Mouse (Mus musculus): Measurements from ENCODE around the gene Ass1. TPM values are rescaled to one million over a fixed set of nuclear protein-coding genes. Genes with fewer than 3 reads are reported as not detected.

Ass1 gene
- polyA plus RNA-seq, 1 experiment from 2014 or later, result 65.1 TPM

- Histone ChIP-seq H3K4me2 (no peak overlapping the region), H3K9ac (ENCODE audit: low read depth, low read length) (no peak overlapping the region), H3K27ac (ENCODE audit: low read depth, low read length) (no peak overlapping the region), H3K9me3 (ENCODE audit: control insufficient read depth, low read length) (no peaks in the 10 kb centered on the region), H3K4me3 (ENCODE audit: low read depth, low read length) (no peak overlapping the region), H3K36me3 (ENCODE audit: control insufficient read depth, insufficient read depth, low read length) (no peaks in the 10 kb centered on the region), H3K27me3 (replicated peaks; ENCODE audit: control insufficient read depth, insufficient read depth, low read length) (no peaks in the 10 kb centered on the region), H3K4me1 (replicated peaks; ENCODE audit: control insufficient read depth, insufficient read depth, low read length) (no peaks in the 10 kb centered on the region)
- 63% methylated on average over 21 of the region's 21 CpGs for WGBS
- DNase-seq (ENCODE audit: low spot score) (no peak), ATAC-seq (replicated peaks; ENCODE audit: low FRiP score) (no peak)
Observed at GRCm38 (mm10) chr2:31499327-31500291, 29.6 kb downstream of the Ass1 start.

DNA sequence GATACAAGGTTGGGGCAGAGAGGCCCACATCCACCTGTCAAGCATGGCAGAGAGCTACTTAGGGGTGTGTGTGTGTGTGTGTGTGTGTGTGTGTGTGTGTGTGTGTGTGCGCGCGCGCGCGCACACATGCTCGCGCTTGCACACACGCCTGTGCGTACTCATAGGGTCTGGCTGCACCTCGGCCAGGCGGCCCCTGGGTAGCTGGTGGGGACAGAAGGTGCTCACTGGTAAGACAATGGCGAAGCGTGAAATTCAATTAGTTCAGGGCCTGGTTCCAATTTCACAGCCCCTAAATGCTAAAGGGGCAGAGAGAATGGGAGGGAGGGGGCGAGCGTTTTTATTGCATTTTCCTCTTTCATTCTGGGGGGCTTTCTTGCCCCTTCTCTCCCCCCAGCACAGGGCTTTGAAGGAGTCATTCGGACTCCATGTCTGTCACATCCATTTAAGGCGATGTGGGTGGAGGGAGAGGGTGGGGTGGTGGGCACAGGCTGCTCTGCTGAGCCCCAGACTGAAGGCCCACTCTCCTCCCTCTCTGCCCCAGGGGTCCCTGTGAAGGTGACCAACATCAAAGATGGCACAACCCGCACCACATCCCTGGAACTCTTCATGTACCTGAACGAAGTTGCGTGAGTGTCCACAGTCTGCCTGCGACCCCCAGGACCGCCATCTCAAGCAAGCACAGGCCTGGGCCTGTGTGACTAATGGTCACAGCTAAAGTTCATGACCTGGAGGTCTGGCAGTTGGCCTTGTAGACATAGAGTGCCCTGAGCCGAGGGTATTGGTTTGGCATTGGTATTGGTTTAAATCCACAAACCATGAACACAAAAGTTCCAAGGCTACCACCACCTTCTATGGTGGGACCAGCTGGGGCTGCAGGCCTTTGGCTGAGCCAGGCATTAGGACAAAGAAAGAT, 30.5 kb downstream of the Ass1 start:
- no peak for DNase-seq (ENCODE audit: low spot score)
- no peak for ATAC-seq (replicated peaks; ENCODE audit: low FRiP score)
- 87% methylated on average over 24 of the region's 24 CpGs for WGBS
- Histone ChIP-seq H3K9me3 (ENCODE audit: control insufficient read depth, low read length) (no peaks in the 10 kb centered on the region), H3K4me3 (ENCODE audit: low read depth, low read length) (no peak overlapping the region), H3K36me3 (ENCODE audit: control insufficient read depth, insufficient read depth, low read length) (no peaks in the 10 kb centered on the region), H3K27me3 (replicated peaks; ENCODE audit: control insufficient read depth, insufficient read depth, low read length) (no peaks in the 10 kb centered on the region), H3K4me1 (replicated peaks; ENCODE audit: control insufficient read depth, insufficient read depth, low read length) (no peaks in the 10 kb centered on the region), H3K4me2 (no peak overlapping the region), H3K27ac (ENCODE audit: low read depth, low read length) (no peak overlapping the region), H3K9ac (ENCODE audit: low read depth, low read length) (no peak overlapping the region)

GRCm38 (mm10) chr2:31501448-31502130, 31.6 kb downstream of the Ass1 start:
- Histone ChIP-seq H3K27ac (ENCODE audit: low read depth, low read length) (no peak overlapping the region), H3K27me3 (replicated peaks; ENCODE audit: control insufficient read depth, insufficient read depth, low read length) (no peaks in the 10 kb centered on the region), H3K4me1 (replicated peaks; ENCODE audit: control insufficient read depth, insufficient read depth, low read length) (no peaks in the 10 kb centered on the region), H3K9me3 (ENCODE audit: control insufficient read depth, low read length) (no peaks in the 10 kb centered on the region), H3K9ac (ENCODE audit: low read depth, low read length) (no peak overlapping the region), H3K36me3 (ENCODE audit: control insufficient read depth, insufficient read depth, low read length) (no peaks in the 10 kb centered on the region), H3K4me2 (no peak overlapping the region), H3K4me3 (ENCODE audit: low read depth, low read length) (no peak overlapping the region)
- 66% methylated on average over 20 of the region's 20 CpGs for WGBS
- ATAC-seq (replicated peaks; ENCODE audit: low FRiP score), result no peak
- DNase-seq (ENCODE audit: low spot score), result no peak

GRCm38 (mm10) chr2:31502616-31503522, 32.9 kb downstream of the Ass1 start:
- no peak for ATAC-seq (replicated peaks; ENCODE audit: low FRiP score)
- Histone ChIP-seq H3K27me3 (replicated peaks; ENCODE audit: control insufficient read depth, insufficient read depth, low read length) (no peaks in the 10 kb centered on the region), H3K27ac (ENCODE audit: low read depth, low read length) (no peak overlapping the region), H3K4me3 (ENCODE audit: low read depth, low read length) (no peak overlapping the region), H3K4me1 (replicated peaks; ENCODE audit: control insufficient read depth, insufficient read depth, low read length) (no peaks in the 10 kb centered on the region), H3K9me3 (ENCODE audit: control insufficient read depth, low read length) (no peaks in the 10 kb centered on the region), H3K36me3 (ENCODE audit: control insufficient read depth, insufficient read depth, low read length) (no peaks in the 10 kb centered on the region), H3K9ac (ENCODE audit: low read depth, low read length) (no peak overlapping the region), H3K4me2 (no peak overlapping the region)
- WGBS, result 54% methylated on average over 15 of the region's 15 CpGs
- no peak for DNase-seq (ENCODE audit: low spot score)

- Histone ChIP-seq H3K4me2 (no peak overlapping the region), H3K27ac (ENCODE audit: low read depth, low read length) (no peak overlapping the region), H3K9ac (ENCODE audit: low read depth, low read length) (no peak overlapping the region), H3K4me3 (ENCODE audit: low read depth, low read length) (no peak overlapping the region), H3K4me1 (replicated peaks; ENCODE audit: control insufficient read depth, insufficient read depth, low read length) (no peaks in the 10 kb centered on the region), H3K9me3 (ENCODE audit: control insufficient read depth, low read length) (no peaks in the 10 kb centered on the region), H3K36me3 (ENCODE audit: control insufficient read depth, insufficient read depth, low read length) (no peaks in the 10 kb centered on the region), H3K27me3 (replicated peaks; ENCODE audit: control insufficient read depth, insufficient read depth, low read length) (no peaks in the 10 kb centered on the region)
- ATAC-seq (replicated peaks; ENCODE audit: low FRiP score) (no peak), DNase-seq (ENCODE audit: low spot score) (no peak)
- WGBS, result 78% methylated on average over 11 of the region's 11 CpGs
Observed at GRCm38 (mm10) chr2:31505472-31505871, 35.5 kb downstream of the Ass1 start.

DNA sequence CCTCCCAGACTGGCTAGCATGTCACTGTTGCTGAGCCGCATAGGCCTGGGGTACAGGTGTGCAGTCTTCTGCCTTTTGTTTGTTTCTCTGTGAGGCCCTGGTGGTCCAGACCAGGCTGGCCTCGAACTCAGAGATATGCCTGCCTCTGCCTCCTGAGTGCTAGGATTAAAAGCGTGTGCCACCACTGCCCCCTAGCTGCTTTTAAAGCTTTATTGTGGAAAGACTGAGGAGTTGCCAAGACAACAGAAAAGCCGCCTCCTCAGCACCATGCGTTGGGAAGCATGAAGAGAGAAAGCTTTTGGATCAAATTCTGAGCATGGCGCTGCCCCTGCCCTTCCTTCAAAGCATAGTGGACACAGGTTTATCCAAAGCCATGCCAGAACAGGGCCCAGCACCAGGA, 38.8 kb downstream of the Ass1 start:
- no peak overlapping the region for H3K27ac ChIP-seq (ENCODE audit: low read depth, low read length)
- DNase-seq (ENCODE audit: low spot score) (no peak), ATAC-seq (replicated peaks; ENCODE audit: low FRiP score) (no peak)
- H3K27me3 ChIP-seq (replicated peaks; ENCODE audit: control insufficient read depth, insufficient read depth, low read length), result no peaks in the 10 kb centered on the region
- 89% methylated on average over 6 of the region's 6 CpGs for WGBS
- H3K9me3 ChIP-seq (ENCODE audit: control insufficient read depth, low read length), result no peaks in the 10 kb centered on the region
- H3K4me1 ChIP-seq (replicated peaks; ENCODE audit: control insufficient read depth, insufficient read depth, low read length), result no peaks in the 10 kb centered on the region
- no peak overlapping the region for H3K4me3 ChIP-seq (ENCODE audit: low read depth, low read length)
- no peak overlapping the region for H3K4me2 ChIP-seq
- H3K36me3 ChIP-seq (ENCODE audit: control insufficient read depth, insufficient read depth, low read length), result peaks cover under 1% of the 10 kb centered on the region; the same call in 1 of the 2 replicates
- H3K9ac ChIP-seq (ENCODE audit: low read depth, low read length), result no peak overlapping the region

DNA sequence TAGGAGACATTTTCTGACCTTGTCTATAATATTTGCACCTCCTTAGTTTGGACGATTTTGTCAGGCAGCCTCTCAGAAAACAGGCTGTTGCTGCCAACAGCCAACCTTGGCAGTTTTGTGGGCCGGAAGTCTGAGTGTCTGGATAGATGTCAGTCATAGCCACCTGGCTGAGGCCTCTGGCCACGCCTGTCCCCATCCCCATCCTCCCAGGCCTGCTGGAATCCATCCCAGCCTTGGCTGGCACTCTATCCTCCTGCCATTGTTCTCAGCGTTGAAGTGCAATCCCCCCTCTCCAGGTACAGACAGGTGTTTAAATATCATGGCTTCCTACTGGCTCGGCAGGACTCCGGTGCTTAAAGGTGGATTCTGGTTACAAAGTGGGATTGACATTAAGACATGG, 41.3 kb downstream of the Ass1 start:
- DNase-seq (ENCODE audit: low spot score) (no peak), ATAC-seq (replicated peaks; ENCODE audit: low FRiP score) (no peak)
- no peak overlapping the region for H3K9ac ChIP-seq (ENCODE audit: low read depth, low read length)
- no peaks in the 10 kb centered on the region for H3K27me3 ChIP-seq (replicated peaks; ENCODE audit: control insufficient read depth, insufficient read depth, low read length)
- no peak overlapping the region for H3K4me2 ChIP-seq
- peaks cover 9% of the 10 kb centered on the region; the same call in 1 of the 2 replicates for H3K9me3 ChIP-seq (ENCODE audit: control insufficient read depth, low read length)
- 74% methylated on average over 6 of the region's 6 CpGs for WGBS
- H3K27ac ChIP-seq (ENCODE audit: low read depth, low read length), result no peak overlapping the region
- no peaks in the 10 kb centered on the region for H3K4me1 ChIP-seq (replicated peaks; ENCODE audit: control insufficient read depth, insufficient read depth, low read length)
- H3K36me3 ChIP-seq (ENCODE audit: control insufficient read depth, insufficient read depth, low read length), result peaks cover 11% of the 10 kb centered on the region
- no peak overlapping the region for H3K4me3 ChIP-seq (ENCODE audit: low read depth, low read length)

Data from liver, embryonic 11.5 days (tissue).